Comparison of ENCODE assay signal across 8 mouse cellular contexts in the genomic region with DNA sequence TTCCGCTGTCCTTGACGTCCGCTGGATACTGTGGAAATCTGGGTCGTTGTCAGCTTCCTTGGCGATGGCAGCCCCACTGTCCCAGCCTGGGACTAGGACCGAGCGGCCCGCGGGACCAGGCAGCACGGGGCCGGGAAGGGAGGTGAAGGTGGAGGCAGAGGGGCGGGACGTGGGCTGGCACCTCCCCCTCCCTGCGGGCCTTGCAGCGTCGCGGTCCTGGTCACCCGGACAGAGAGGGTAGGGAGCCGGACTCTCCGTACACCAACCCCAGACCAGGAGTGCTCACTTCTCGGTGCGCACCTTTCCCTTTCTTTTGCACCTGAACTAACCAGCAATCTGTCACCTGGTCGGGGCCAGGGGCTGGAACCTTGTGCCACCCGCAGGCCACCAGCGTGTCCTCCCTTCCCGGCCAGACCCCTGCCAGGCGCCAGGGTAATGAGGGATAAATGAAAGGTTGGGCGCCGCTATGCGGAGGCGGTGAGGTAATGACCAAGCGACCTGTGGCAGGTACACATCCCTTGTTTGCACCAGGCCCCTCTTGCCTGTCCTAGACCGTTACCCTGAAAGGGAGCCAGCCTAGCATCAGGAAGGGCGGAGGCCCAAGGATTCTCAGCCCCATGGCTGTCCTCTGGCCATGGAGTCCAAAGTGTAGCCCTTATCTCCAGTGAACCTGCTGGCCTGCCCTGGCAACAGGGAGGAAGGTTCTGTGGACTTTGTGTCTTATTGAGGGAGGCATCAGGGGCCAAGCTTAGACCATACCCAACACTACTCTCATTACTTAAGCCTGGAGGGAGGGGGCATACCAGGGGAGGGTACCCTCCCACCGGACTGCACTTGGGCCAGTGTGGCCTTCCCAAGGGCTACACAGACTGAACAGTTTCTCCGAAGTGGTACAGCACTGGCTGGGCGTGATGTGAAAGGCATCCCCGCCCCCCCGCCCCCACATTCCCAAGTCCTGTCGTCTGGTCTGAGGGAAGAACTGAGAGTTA. TPM values are rescaled to one million over a fixed set of nuclear protein-coding genes. Genes with fewer than 3 reads are reported as not detected.
DNase-seq lines count a peak whose midpoint lies in the region; ATAC-seq lines count a peak whose summit lies in the region.

Gene Plekhg6 (minus strand): TSS at position 422 of the 989 bp plus-strand sequence.

- peak within 1 kb of the TSS; percentile 88 for H3K4me2 ChIP-seq in intestine, embryonic 15.5 days (replicated peaks)
- peak within 1 kb of the TSS; percentile 61 for H3K4me2 ChIP-seq in liver, embryonic 13.5 days
- peak within 1 kb of the TSS; percentile 61 for H3K4me2 ChIP-seq in neural tube, embryonic 13.5 days

- peaks cover 15% of the 10 kb centered on the region for H3K27me3 ChIP-seq in intestine, embryonic 15.5 days (replicated peaks)
- peaks cover 50% of the 10 kb centered on the region for H3K27me3 ChIP-seq in liver, embryonic 13.5 days
- peaks cover 69% of the 10 kb centered on the region for H3K27me3 ChIP-seq in neural tube, embryonic 13.5 days

- ATAC-seq in intestine, embryonic 15.5 days, result peak; percentile 75
- peak; percentile 56 for ATAC-seq in liver, embryonic 13.5 days (ENCODE audit: low read depth)
- no peak for ATAC-seq in neural tube, embryonic 13.5 days (ENCODE audit: low read depth)

- peak within 1 kb of the TSS; percentile 41; the same call in 1 of the 2 replicates for H3K4me3 ChIP-seq in brown adipose tissue, adult 24 weeks (ENCODE audit: insufficient read depth, low read depth, low read length)
- H3K4me3 ChIP-seq in intestine, embryonic 15.5 days (replicated peaks), result peak within 1 kb of the TSS; percentile 50
- H3K4me3 ChIP-seq in liver, embryonic 13.5 days (replicated peaks), result peak within 1 kb of the TSS; percentile 36
- peak within 1 kb of the TSS; percentile 31 for H3K4me3 ChIP-seq in neural tube, embryonic 13.5 days

- peak; percentile 71 for DNase-seq in adrenal gland, postnatal 10 days
- DNase-seq in adrenal gland, postnatal 4 days (ENCODE audit: low spot score in 2 of 2), result no peak
- no peak for DNase-seq in liver, embryonic 13.5 days
- DNase-seq in left cerebral cortex, adult 8-10 months (ENCODE audit: low spot score in 2 of 2), result no peak
- DNase-seq in gastrocnemius, postnatal 10 days, result no peak

- H3K4me1 ChIP-seq in brown adipose tissue, adult 24 weeks (ENCODE audit: control insufficient read depth, insufficient read depth, insufficient read length, low read length), result peaks cover 15% of the 10 kb centered on the region
- peaks cover 29% of the 10 kb centered on the region for H3K4me1 ChIP-seq in intestine, embryonic 15.5 days (replicated peaks)
- peaks cover 26% of the 10 kb centered on the region for H3K4me1 ChIP-seq in liver, embryonic 13.5 days (replicated peaks)
- peaks cover 32% of the 10 kb centered on the region for H3K4me1 ChIP-seq in neural tube, embryonic 13.5 days (replicated peaks)

- H3K36me3 ChIP-seq in intestine, embryonic 15.5 days, result no peaks in the 10 kb centered on the region
- H3K36me3 ChIP-seq in liver, embryonic 13.5 days, result no peaks in the 10 kb centered on the region
- H3K36me3 ChIP-seq in neural tube, embryonic 13.5 days, result no peaks in the 10 kb centered on the region

- no peaks in the 10 kb centered on the region for H3K9me3 ChIP-seq in intestine, embryonic 15.5 days
- H3K9me3 ChIP-seq in liver, embryonic 13.5 days (replicated peaks), result no peaks in the 10 kb centered on the region
- no peaks in the 10 kb centered on the region for H3K9me3 ChIP-seq in neural tube, embryonic 13.5 days

- 8% methylated on average over 39 of the region's 40 CpGs for WGBS in intestine, embryonic 15.5 days
- WGBS in liver, embryonic 13.5 days (ENCODE audit: insufficient replicate concordance), result 12% methylated on average over 39 of the region's 40 CpGs
- WGBS in neural tube, embryonic 13.5 days, result 12% methylated on average over 40 of the region's 40 CpGs

- peak within 1 kb of the TSS; percentile 54 for H3K9ac ChIP-seq in intestine, embryonic 15.5 days
- peak within 1 kb of the TSS; percentile 17; the same call in 1 of the 2 replicates for H3K9ac ChIP-seq in liver, embryonic 13.5 days
- H3K9ac ChIP-seq in neural tube, embryonic 13.5 days, result peak within 1 kb of the TSS; percentile 51

- H3K27ac ChIP-seq in brown adipose tissue, adult 24 weeks (replicated peaks; ENCODE audit: low read depth, low read length), result no peak within 1 kb of the TSS
- H3K27ac ChIP-seq in intestine, embryonic 15.5 days, result peak within 1 kb of the TSS; percentile 40; the same call in 1 of the 2 replicates
- no peak within 1 kb of the TSS for H3K27ac ChIP-seq in liver, embryonic 13.5 days
- no peak within 1 kb of the TSS for H3K27ac ChIP-seq in neural tube, embryonic 13.5 days (replicated peaks)

RNA-seq across cellular contexts. Expression of gene Plekhg6, which starts in this region (rescaled TPM):
- total RNA-seq in adrenal gland, postnatal 10 days (2021), result under 1 TPM; 0.69 to 0.82 TPM
- under 1 TPM; 0.59 to 0.62 TPM for total RNA-seq in adrenal gland, postnatal 4 days (2021)
- 0.33 TPM in 1 of 2 replicates, not detected in the other for polyA plus RNA-seq in brown adipose tissue, adult 24 weeks (2012; ENCODE audit: insufficient read depth, insufficient read length, missing spikeins)
- polyA plus RNA-seq in intestine, embryonic 15.5 days (2015; fragmentation: Nextera tagmentation; extraction: Ambion mirVana), result 7.3 and 8.9 TPM in 2 replicates
- polyA plus RNA-seq in liver, embryonic 13.5 days (2015; fragmentation: Nextera tagmentation; extraction: Ambion mirVana), result 0.31 and 0.56 TPM in 2 replicates
- 0.23 TPM in 1 of 2 replicates, not detected in the other for polyA plus RNA-seq in neural tube, embryonic 13.5 days (2015; fragmentation: Nextera tagmentation; extraction: Ambion mirVana)
- under 1 TPM; 0.28 to 0.71 (median 0.40) TPM for total RNA-seq in left cerebral cortex, adult 8-10 months (2022)
- under 1 TPM in 1 of 2 experiments, not detected in 1; 0.07 TPM for total RNA-seq in gastrocnemius, postnatal 10 days (2021)

Comparison
In these comparisons a context has a peak if more than half of its experiments do, and no peak if none do; other contexts are left out.
1. Peak in DNase-seq in adrenal gland, postnatal 10 days; RNA of the gene not detected or under 1 TPM.
2. Peak in ATAC-seq, H3K4me3 ChIP-seq, H3K9ac ChIP-seq and H3K4me2 ChIP-seq in liver, embryonic 13.5 days; RNA of the gene not detected or under 1 TPM.